Mouse (Mus musculus) stomach, embryonic 15.5 days (tissue): ENCODE measurements at regions not wholly inside any gene's neighbourhood (a gene's known extent, or its start where the extent isn't known, plus 50 kb on each side); places are given as distances from the start of the nearest gene placed in this dataset.

Source experiments
- ATAC-seq: fragments of 200-750 bp; cut with Nextera tagmentation; 2 replicates; pipeline ENCODE4 v1.8.0; 2017; ENCODE audit warnings: low read depth, moderate number of reproducible peaks, moderate TSS enrichment; ENCODE audit not compliant: insufficient read depth, low FRiP score
- H3K27ac ChIP-seq: fragments of 300-500 bp; sonication (generic); 2 replicates; pipeline ENCODE4 v1.5.1; 2015; ENCODE audit warnings: mild to moderate bottlenecking, inconsistent platforms
- H3K27me3 ChIP-seq: fragments of 300-500 bp; sonication (generic); replicated peaks from 2 replicates; pipeline ENCODE4 v1.6.1; 2015; ENCODE audit warnings: inconsistent platforms
- H3K36me3 ChIP-seq: fragments of 300-500 bp; sonication (generic); 2 replicates; pipeline ENCODE4 v1.6.1; 2015; ENCODE audit warnings: inconsistent platforms
- H3K4me1 ChIP-seq: fragments of 300-500 bp; sonication (generic); 2 replicates; pipeline ENCODE4 v1.6.1; 2015; ENCODE audit warnings: inconsistent platforms
- H3K4me2 ChIP-seq: fragments of 300-500 bp; sonication (generic); 2 replicates; pipeline ENCODE4 v1.6.1; 2015; ENCODE audit warnings: mild to moderate bottlenecking, inconsistent platforms
- H3K4me3 ChIP-seq: fragments of 300-500 bp; sonication (generic); replicated peaks from 2 replicates; pipeline ENCODE4 v1.5.1; 2015; ENCODE audit warnings: inconsistent platforms
- H3K9ac ChIP-seq: fragments of 300-500 bp; sonication (generic); 2 replicates; pipeline ENCODE4 v1.6.1; 2015; ENCODE audit warnings: inconsistent platforms
- H3K9me3 ChIP-seq: fragments of 300-500 bp; sonication (generic); 2 replicates; pipeline ENCODE4 v1.6.1; 2016; ENCODE audit warnings: inconsistent platforms
- WGBS: fragments of 180-500 bp; shearing (Covaris S2); methylation state at CpG from one replicate; pipeline ENCODE4 v1.1.7; 2015; 5-methylcytosine and 5-hydroxymethylcytosine counted together

GRCm38 (mm10) chr13:16512876-16513275 is 501.2 kb downstream of the Inhba start:
- Histone ChIP-seq H3K4me2 (no peak overlapping the region), H3K36me3 (no peaks in the 10 kb centered on the region), H3K4me3 (no peak overlapping the region), H3K9ac (no peak overlapping the region), H3K27ac (no peak overlapping the region), H3K27me3 (no peaks in the 10 kb centered on the region), H3K4me1 (no peaks in the 10 kb centered on the region), H3K9me3 (no peaks in the 10 kb centered on the region)
- WGBS: 54% methylated on average over 4 of the region's 4 CpGs
- no peak for ATAC-seq

GRCm38 (mm10) chr13:16515195-16515594 is 503.5 kb downstream of the Inhba start:
- Histone ChIP-seq H3K27me3 (no peaks in the 10 kb centered on the region), H3K36me3 (no peaks in the 10 kb centered on the region), H3K4me3 (no peak overlapping the region), H3K27ac (no peak overlapping the region), H3K9me3 (no peaks in the 10 kb centered on the region), H3K4me2 (no peak overlapping the region), H3K4me1 (no peaks in the 10 kb centered on the region), H3K9ac (no peak overlapping the region)
- ATAC-seq: no peak

GRCm38 (mm10) chr13:16529036-16529435 is 517.4 kb downstream of the Inhba start:
- no peak for ATAC-seq
- H3K4me3 ChIP-seq: no peak overlapping the region
- H3K27me3 ChIP-seq: no peaks in the 10 kb centered on the region
- no peaks in the 10 kb centered on the region for H3K9me3 ChIP-seq
- WGBS: 38% methylated on average over 5 of the region's 5 CpGs
- H3K9ac ChIP-seq: no peak overlapping the region
- H3K27ac ChIP-seq: no peak overlapping the region
- H3K4me1 ChIP-seq: no peaks in the 10 kb centered on the region
- no peaks in the 10 kb centered on the region for H3K36me3 ChIP-seq
- no peak overlapping the region for H3K4me2 ChIP-seq

GRCm38 (mm10) chr13:16543771-16544170 is 532.1 kb downstream of the Inhba start:
- H3K27ac ChIP-seq: no peak overlapping the region
- no peaks in the 10 kb centered on the region for H3K9me3 ChIP-seq
- no peaks in the 10 kb centered on the region for H3K36me3 ChIP-seq
- no peak overlapping the region for H3K4me3 ChIP-seq
- no peaks in the 10 kb centered on the region for H3K4me1 ChIP-seq
- 50% methylated on average over 5 of the region's 5 CpGs for WGBS
- no peak overlapping the region for H3K9ac ChIP-seq
- no peak for ATAC-seq
- H3K27me3 ChIP-seq: no peaks in the 10 kb centered on the region
- no peak overlapping the region for H3K4me2 ChIP-seq

- no peak overlapping the region for H3K4me3 ChIP-seq
- H3K4me2 ChIP-seq: no peak overlapping the region
- H3K9me3 ChIP-seq: no peaks in the 10 kb centered on the region
- H3K27ac ChIP-seq: no peak overlapping the region
- H3K27me3 ChIP-seq: no peaks in the 10 kb centered on the region
- no peaks in the 10 kb centered on the region for H3K36me3 ChIP-seq
- no peaks in the 10 kb centered on the region for H3K4me1 ChIP-seq
- H3K9ac ChIP-seq: no peak overlapping the region
- ATAC-seq: no peak
These were observed 538.4 kb downstream of the Inhba start for GRCm38 (mm10) chr13:16550060-16550459.

- no peak overlapping the region for H3K9ac ChIP-seq
- H3K9me3 ChIP-seq: no peaks in the 10 kb centered on the region
- H3K36me3 ChIP-seq: no peaks in the 10 kb centered on the region
- no peak overlapping the region for H3K4me3 ChIP-seq
- H3K4me1 ChIP-seq: no peaks in the 10 kb centered on the region
- no peak overlapping the region for H3K4me2 ChIP-seq
- 68% methylated on average over 1 of the region's 1 CpGs for WGBS
- no peaks in the 10 kb centered on the region for H3K27me3 ChIP-seq
- H3K27ac ChIP-seq: no peak overlapping the region
- ATAC-seq: no peak
These were observed 553.3 kb downstream of the Inhba start for GRCm38 (mm10) chr13:16564988-16565387.

- Histone ChIP-seq H3K9me3 (no peaks in the 10 kb centered on the region), H3K4me3 (no peak overlapping the region), H3K4me2 (no peak overlapping the region), H3K4me1 (no peaks in the 10 kb centered on the region), H3K9ac (no peak overlapping the region), H3K27me3 (no peaks in the 10 kb centered on the region), H3K36me3 (no peaks in the 10 kb centered on the region), H3K27ac (no peak overlapping the region)
- no peak for ATAC-seq
- 25% methylated on average over 4 of the region's 4 CpGs for whole genome bisulfite sequencing
These were observed 562.4 kb downstream of the Inhba start for GRCm38 (mm10) chr13:16574069-16574468.

GRCm38 (mm10) chr13:16586286-16586685 is 574.6 kb downstream of the Inhba start:
- Histone ChIP-seq H3K4me2 (no peak overlapping the region), H3K36me3 (no peaks in the 10 kb centered on the region), H3K9me3 (no peaks in the 10 kb centered on the region), H3K4me3 (no peak overlapping the region), H3K4me1 (no peaks in the 10 kb centered on the region), H3K9ac (no peak overlapping the region), H3K27me3 (no peaks in the 10 kb centered on the region), H3K27ac (no peak overlapping the region)
- ATAC-seq: no peak

GRCm38 (mm10) chr13:16619755-16620154 is 608.1 kb downstream of the Inhba start:
- ATAC-seq: no peak
- no peak overlapping the region for H3K4me2 ChIP-seq
- WGBS: 89% methylated on average over 4 of the region's 5 CpGs
- no peaks in the 10 kb centered on the region for H3K4me1 ChIP-seq
- H3K9ac ChIP-seq: no peak overlapping the region
- H3K27me3 ChIP-seq: no peaks in the 10 kb centered on the region
- H3K27ac ChIP-seq: no peak overlapping the region
- H3K36me3 ChIP-seq: no peaks in the 10 kb centered on the region
- no peak overlapping the region for H3K4me3 ChIP-seq
- H3K9me3 ChIP-seq: no peaks in the 10 kb centered on the region

- Histone ChIP-seq H3K4me1 (no peaks in the 10 kb centered on the region), H3K9ac (no peak overlapping the region), H3K9me3 (no peaks in the 10 kb centered on the region), H3K36me3 (no peaks in the 10 kb centered on the region), H3K27ac (no peak overlapping the region), H3K4me2 (no peak overlapping the region), H3K4me3 (no peak overlapping the region), H3K27me3 (no peaks in the 10 kb centered on the region)
- 61% methylated on average over 4 of the region's 4 CpGs for WGBS
- no peak for ATAC-seq
These were observed 614.9 kb downstream of the Inhba start for GRCm38 (mm10) chr13:16626584-16626983.

- H3K4me2 ChIP-seq: no peak overlapping the region
- H3K27ac ChIP-seq: no peak overlapping the region
- WGBS: 34% methylated on average over 5 of the region's 5 CpGs
- 0 out of 2 replicates have a peak, but pooled peaks have one; percentile 27 for ATAC-seq
- no peaks in the 10 kb centered on the region for H3K27me3 ChIP-seq
- no peak overlapping the region for H3K4me3 ChIP-seq
- H3K9me3 ChIP-seq: no peaks in the 10 kb centered on the region
- no peaks in the 10 kb centered on the region for H3K36me3 ChIP-seq
- no peaks in the 10 kb centered on the region for H3K4me1 ChIP-seq
- H3K9ac ChIP-seq: no peak overlapping the region
These were observed 621.9 kb downstream of the Inhba start for GRCm38 (mm10) chr13:16633445-16634092.

- H3K4me1 ChIP-seq: no peaks in the 10 kb centered on the region
- no peak overlapping the region for H3K4me3 ChIP-seq
- no peaks in the 10 kb centered on the region for H3K9me3 ChIP-seq
- ATAC-seq: no peak
- 74% methylated on average over 2 of the region's 2 CpGs for whole genome bisulfite sequencing
- no peaks in the 10 kb centered on the region for H3K27me3 ChIP-seq
- H3K27ac ChIP-seq: no peak overlapping the region
- H3K4me2 ChIP-seq: no peak overlapping the region
- no peaks in the 10 kb centered on the region for H3K36me3 ChIP-seq
- no peak overlapping the region for H3K9ac ChIP-seq
These were observed 624.6 kb downstream of the Inhba start for GRCm38 (mm10) chr13:16636251-16636650.
